Mouse (Mus musculus) stomach, postnatal 0 days (tissue): ENCODE results near the gene Il15.

Experiments
- CTCF ChIP-seq: IDR thresholded peaks from 2 replicates; pipeline ENCODE4 v1.5.1; 2016; ENCODE audit warnings: antibody characterized with exemption, low read depth, mild to moderate bottlenecking, moderate library complexity
- EP300 ChIP-seq: optimal IDR thresholded peaks from 2 replicates; pipeline ENCODE3; 2016; ENCODE audit warnings: antibody characterized with exemption

DNA sequence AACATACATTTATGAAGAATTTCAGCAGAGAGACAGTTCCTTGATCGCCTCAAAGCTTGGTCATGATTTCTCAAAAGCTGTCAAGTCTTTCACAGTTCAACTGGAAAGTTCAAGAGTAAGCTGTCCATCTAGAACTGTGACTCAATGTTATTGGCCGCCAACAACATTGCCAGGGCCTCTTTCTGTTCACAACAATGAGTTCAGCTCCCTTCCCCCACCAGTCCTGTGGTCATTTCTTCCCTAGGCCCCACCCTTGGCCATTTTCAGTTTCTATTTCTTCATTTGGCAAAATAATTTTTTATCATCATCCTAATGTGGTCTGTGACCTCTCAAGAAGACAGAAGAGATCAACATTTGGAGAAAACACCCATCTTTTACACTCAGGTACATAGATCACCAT, 4.5 kb downstream of the Il15 start:
- TF ChIP-seq CTCF (no peak), EP300 (no peak)
